Mouse (Mus musculus): ENCODE measurements around the gene Ifng. TPM values are rescaled to one million over a fixed set of nuclear protein-coding genes. Genes with fewer than 3 reads are reported as not detected.

Gene Ifng
- polyA plus RNA-seq (2014; fragmentation: Nextera tagmentation; extraction: Ambion mirVana): not detected in 2 replicates

- Histone ChIP-seq H3K4me1 (ENCODE audit: control insufficient read depth, insufficient read depth, low read length) (no peaks in the 10 kb centered on the region), H3K27ac (replicated peaks; ENCODE audit: low read depth, low read length) (no peak within 1 kb of the TSS), H3K4me2 (ENCODE audit: low read depth, low read length) (no peak within 1 kb of the TSS), H3K9me3 (replicated peaks; ENCODE audit: control insufficient read depth, low read length) (no peaks in the 10 kb centered on the region), H3K4me3 (ENCODE audit: low read depth, low read length) (no peak within 1 kb of the TSS), H3K9ac (replicated peaks; ENCODE audit: low read length) (no peak within 1 kb of the TSS), H3K36me3 (replicated peaks; ENCODE audit: control insufficient read depth, insufficient read depth, low read depth, low read length) (no peaks in the 10 kb centered on the region), H3K27me3 (ENCODE audit: control insufficient read depth, insufficient read depth, low read length) (no peaks in the 10 kb centered on the region)
- ATAC-seq (replicated peaks; ENCODE audit: insufficient number of reproducible peaks, low FRiP score, low TSS enrichment, low read depth) (no peak), DNase-seq (ENCODE audit: low spot score) (no peak)
- 89% methylated on average over 11 of the region's 11 CpGs for WGBS
Measured at GRCm38 (mm10) chr10:118440742-118441240, at the start of gene Ifng. Gene Ifng, plus strand, starts transcription at chr10:118441046.

- ATAC-seq (replicated peaks; ENCODE audit: insufficient number of reproducible peaks, low FRiP score, low TSS enrichment, low read depth): no peak
- no peak overlapping the region for H3K9ac ChIP-seq (replicated peaks; ENCODE audit: low read length)
- no peak overlapping the region for H3K4me3 ChIP-seq (ENCODE audit: low read depth, low read length)
- H3K27me3 ChIP-seq (ENCODE audit: control insufficient read depth, insufficient read depth, low read length): no peaks in the 10 kb centered on the region
- no peak for DNase-seq (ENCODE audit: low spot score)
- H3K4me2 ChIP-seq (ENCODE audit: low read depth, low read length): no peak overlapping the region
- no peaks in the 10 kb centered on the region for H3K36me3 ChIP-seq (replicated peaks; ENCODE audit: control insufficient read depth, insufficient read depth, low read depth, low read length)
- WGBS: 83% methylated on average over 16 of the region's 16 CpGs
- no peak overlapping the region for H3K27ac ChIP-seq (replicated peaks; ENCODE audit: low read depth, low read length)
- no peaks in the 10 kb centered on the region for H3K9me3 ChIP-seq (replicated peaks; ENCODE audit: control insufficient read depth, low read length)
- H3K4me1 ChIP-seq (ENCODE audit: control insufficient read depth, insufficient read depth, low read length): no peaks in the 10 kb centered on the region
Measured at GRCm38 (mm10) chr10:118399917-118400316, 40.9 kb upstream of the Ifng start.

- no peaks in the 10 kb centered on the region for H3K9me3 ChIP-seq (replicated peaks; ENCODE audit: control insufficient read depth, low read length)
- H3K4me2 ChIP-seq (ENCODE audit: low read depth, low read length): no peak overlapping the region
- no peak for ATAC-seq (replicated peaks; ENCODE audit: insufficient number of reproducible peaks, low FRiP score, low TSS enrichment, low read depth)
- no peaks in the 10 kb centered on the region for H3K27me3 ChIP-seq (ENCODE audit: control insufficient read depth, insufficient read depth, low read length)
- H3K4me3 ChIP-seq (ENCODE audit: low read depth, low read length): no peak overlapping the region
- H3K4me1 ChIP-seq (ENCODE audit: control insufficient read depth, insufficient read depth, low read length): no peaks in the 10 kb centered on the region
- no peaks in the 10 kb centered on the region for H3K36me3 ChIP-seq (replicated peaks; ENCODE audit: control insufficient read depth, insufficient read depth, low read depth, low read length)
- WGBS: 83% methylated on average over 5 of the region's 5 CpGs
- no peak overlapping the region for H3K27ac ChIP-seq (replicated peaks; ENCODE audit: low read depth, low read length)
- no peak for DNase-seq (ENCODE audit: low spot score)
- H3K9ac ChIP-seq (replicated peaks; ENCODE audit: low read length): no peak overlapping the region
Measured at GRCm38 (mm10) chr10:118406463-118407221, 34.2 kb upstream of the Ifng start.

GRCm38 (mm10) chr10:118411377-118411776 is 29.5 kb upstream of the Ifng start:
- Histone ChIP-seq H3K9ac (replicated peaks; ENCODE audit: low read length) (no peak overlapping the region), H3K27ac (replicated peaks; ENCODE audit: low read depth, low read length) (no peak overlapping the region), H3K27me3 (ENCODE audit: control insufficient read depth, insufficient read depth, low read length) (no peaks in the 10 kb centered on the region), H3K4me1 (ENCODE audit: control insufficient read depth, insufficient read depth, low read length) (no peaks in the 10 kb centered on the region), H3K36me3 (replicated peaks; ENCODE audit: control insufficient read depth, insufficient read depth, low read depth, low read length) (no peaks in the 10 kb centered on the region), H3K4me2 (ENCODE audit: low read depth, low read length) (no peak overlapping the region), H3K4me3 (ENCODE audit: low read depth, low read length) (no peak overlapping the region), H3K9me3 (replicated peaks; ENCODE audit: control insufficient read depth, low read length) (no peaks in the 10 kb centered on the region)
- DNase-seq (ENCODE audit: low spot score) (no peak), ATAC-seq (replicated peaks; ENCODE audit: insufficient number of reproducible peaks, low FRiP score, low TSS enrichment, low read depth) (no peak)

GRCm38 (mm10) chr10:118412774-118413173 is 28.1 kb upstream of the Ifng start:
- H3K9me3 ChIP-seq (replicated peaks; ENCODE audit: control insufficient read depth, low read length): no peaks in the 10 kb centered on the region
- no peak overlapping the region for H3K4me2 ChIP-seq (ENCODE audit: low read depth, low read length)
- H3K4me1 ChIP-seq (ENCODE audit: control insufficient read depth, insufficient read depth, low read length): no peaks in the 10 kb centered on the region
- DNase-seq (ENCODE audit: low spot score) (no peak), ATAC-seq (replicated peaks; ENCODE audit: insufficient number of reproducible peaks, low FRiP score, low TSS enrichment, low read depth) (no peak)
- no peaks in the 10 kb centered on the region for H3K27me3 ChIP-seq (ENCODE audit: control insufficient read depth, insufficient read depth, low read length)
- no peaks in the 10 kb centered on the region for H3K36me3 ChIP-seq (replicated peaks; ENCODE audit: control insufficient read depth, insufficient read depth, low read depth, low read length)
- WGBS: 85% methylated on average over 5 of the region's 5 CpGs
- H3K4me3 ChIP-seq (ENCODE audit: low read depth, low read length): no peak overlapping the region
- no peak overlapping the region for H3K27ac ChIP-seq (replicated peaks; ENCODE audit: low read depth, low read length)
- H3K9ac ChIP-seq (replicated peaks; ENCODE audit: low read length): no peak overlapping the region

- no peaks in the 10 kb centered on the region for H3K27me3 ChIP-seq (ENCODE audit: control insufficient read depth, insufficient read depth, low read length)
- DNase-seq (ENCODE audit: low spot score): no peak
- no peak overlapping the region for H3K4me2 ChIP-seq (ENCODE audit: low read depth, low read length)
- H3K4me1 ChIP-seq (ENCODE audit: control insufficient read depth, insufficient read depth, low read length): no peaks in the 10 kb centered on the region
- no peaks in the 10 kb centered on the region for H3K9me3 ChIP-seq (replicated peaks; ENCODE audit: control insufficient read depth, low read length)
- H3K9ac ChIP-seq (replicated peaks; ENCODE audit: low read length): no peak overlapping the region
- ATAC-seq (replicated peaks; ENCODE audit: insufficient number of reproducible peaks, low FRiP score, low TSS enrichment, low read depth): no peak
- no peaks in the 10 kb centered on the region for H3K36me3 ChIP-seq (replicated peaks; ENCODE audit: control insufficient read depth, insufficient read depth, low read depth, low read length)
- WGBS: 83% methylated on average over 7 of the region's 7 CpGs
- no peak overlapping the region for H3K4me3 ChIP-seq (ENCODE audit: low read depth, low read length)
- H3K27ac ChIP-seq (replicated peaks; ENCODE audit: low read depth, low read length): no peak overlapping the region
Measured at GRCm38 (mm10) chr10:118419000-118419425, 21.8 kb upstream of the Ifng start.

- no peak overlapping the region for H3K4me3 ChIP-seq (ENCODE audit: low read depth, low read length)
Measured at GRCm38 (mm10) chr10:118420896-118421295, 19.9 kb upstream of the Ifng start.

GRCm38 (mm10) chr10:118435501-118435900 is 5.3 kb upstream of the Ifng start:
- Histone ChIP-seq H3K27ac (replicated peaks; ENCODE audit: low read depth, low read length) (no peak overlapping the region), H3K4me1 (ENCODE audit: control insufficient read depth, insufficient read depth, low read length) (no peaks in the 10 kb centered on the region), H3K36me3 (replicated peaks; ENCODE audit: control insufficient read depth, insufficient read depth, low read depth, low read length) (no peaks in the 10 kb centered on the region), H3K4me3 (ENCODE audit: low read depth, low read length) (no peak overlapping the region), H3K27me3 (ENCODE audit: control insufficient read depth, insufficient read depth, low read length) (no peaks in the 10 kb centered on the region), H3K9me3 (replicated peaks; ENCODE audit: control insufficient read depth, low read length) (no peaks in the 10 kb centered on the region), H3K9ac (replicated peaks; ENCODE audit: low read length) (no peak overlapping the region), H3K4me2 (ENCODE audit: low read depth, low read length) (no peak overlapping the region)
- ATAC-seq (replicated peaks; ENCODE audit: insufficient number of reproducible peaks, low FRiP score, low TSS enrichment, low read depth) (no peak), DNase-seq (ENCODE audit: low spot score) (no peak)
- 90% methylated on average over 6 of the region's 6 CpGs for WGBS

More at GRCm38 (mm10) chr10:118420896-118421295, 19.9 kb upstream of the Ifng start:
- Histone ChIP-seq H3K4me2 (ENCODE audit: low read depth, low read length) (no peak overlapping the region), H3K27me3 (ENCODE audit: control insufficient read depth, insufficient read depth, low read length) (no peaks in the 10 kb centered on the region), H3K36me3 (replicated peaks; ENCODE audit: control insufficient read depth, insufficient read depth, low read depth, low read length) (no peaks in the 10 kb centered on the region), H3K4me1 (ENCODE audit: control insufficient read depth, insufficient read depth, low read length) (no peaks in the 10 kb centered on the region), H3K9ac (replicated peaks; ENCODE audit: low read length) (no peak overlapping the region), H3K27ac (replicated peaks; ENCODE audit: low read depth, low read length) (no peak overlapping the region), H3K9me3 (replicated peaks; ENCODE audit: control insufficient read depth, low read length) (no peaks in the 10 kb centered on the region)
- no peak for DNase-seq (ENCODE audit: low spot score)
- no peak for ATAC-seq (replicated peaks; ENCODE audit: insufficient number of reproducible peaks, low FRiP score, low TSS enrichment, low read depth)
